Mouse (Mus musculus) forebrain, postnatal 0 days (tissue): ENCODE data around the gene Slc5a6. TPM values are rescaled to one million over a fixed set of nuclear protein-coding genes. Genes with fewer than 3 reads are reported as not detected.

ENCODE experiments used
- ATAC-seq: fragments of 200-750 bp; cut with Nextera tagmentation; 2 replicates; pipeline ENCODE4 v1.8.0; 2017; ENCODE audit warnings: mild to moderate bottlenecking, moderate library complexity
- DNase-seq: peaks from one replicate; pipeline ENCODE4 v3.0.0-alpha.2; 2015
- H3K27ac ChIP-seq: fragments of 300-500 bp; sonication (generic); 2 replicates; pipeline ENCODE4 v1.5.1; 2014; ENCODE audit warnings: low read depth, mild to moderate bottlenecking, antibody characterized with exemption, low read length, moderate library complexity, mixed read lengths
- H3K27me3 ChIP-seq: fragments of 300-500 bp; sonication (generic); 2 replicates; pipeline ENCODE4 v1.6.1; 2014; ENCODE audit warnings: mild to moderate bottlenecking, low read length, mixed read lengths; ENCODE audit not compliant: insufficient read depth
- H3K36me3 ChIP-seq: fragments of 300-500 bp; sonication (generic); 2 replicates; pipeline ENCODE4 v1.6.1; 2014; ENCODE audit warnings: mild to moderate bottlenecking, moderate library complexity; ENCODE audit not compliant: insufficient read depth
- H3K4me1 ChIP-seq: fragments of 300-500 bp; sonication (generic); 2 replicates; pipeline ENCODE4 v1.6.1; 2014; ENCODE audit warnings: antibody characterized with exemption; ENCODE audit not compliant: insufficient read depth
- H3K4me2 ChIP-seq: fragments of 300-500 bp; sonication (generic); 2 replicates; pipeline ENCODE4 v1.6.1; 2014; ENCODE audit warnings: low read depth, mild to moderate bottlenecking, moderate library complexity
- H3K4me3 ChIP-seq: fragments of 300-500 bp; sonication (generic); 2 replicates; pipeline ENCODE4 v1.5.1; 2014; ENCODE audit warnings: low read depth, low read length, mixed read lengths
- H3K9ac ChIP-seq: fragments of 300-500 bp; sonication (generic); 2 replicates; pipeline ENCODE4 v1.6.1; 2014; ENCODE audit warnings: mild to moderate bottlenecking
- H3K9me3 ChIP-seq: fragments of 300-500 bp; sonication (generic); 2 replicates; pipeline ENCODE4 v1.6.1; 2016; ENCODE audit warnings: low read length
- CTCF ChIP-seq: sonication (generic); IDR thresholded peaks from 2 replicates; pipeline ENCODE4 v1.5.1; 2016; ENCODE audit warnings: antibody characterized with exemption, control low read depth, low read depth
- WGBS: fragments of 180-500 bp; shearing (Covaris S2); extraction: QIAGEN DNeasy Blood & Tissue Kit; methylation state at CpG from one replicate; pipeline ENCODE4 v1.1.7; 2014; 5-methylcytosine and 5-hydroxymethylcytosine counted together
- polyA plus RNA-seq: library from polyadenylated mRNA; unstranded; fragments of >200 nt; fragmentation: Nextera tagmentation; extraction: Ambion mirVana; gene quantifications from 2 replicates; pipeline ENCODE4 v1.2.1, GENCODE M21; 2015
- total RNA-seq: library from RNA; depleted of rRNA; stranded (reverse); fragments of >200 nt; gene quantifications from 2 replicates; pipeline ENCODE4 v1.2.3, GENCODE M21; 2014

Gene Slc5a6
- total and polyA plus RNA-seq, 2 experiments from 2014 or later: 22.2 to 28.3 TPM

DNA sequence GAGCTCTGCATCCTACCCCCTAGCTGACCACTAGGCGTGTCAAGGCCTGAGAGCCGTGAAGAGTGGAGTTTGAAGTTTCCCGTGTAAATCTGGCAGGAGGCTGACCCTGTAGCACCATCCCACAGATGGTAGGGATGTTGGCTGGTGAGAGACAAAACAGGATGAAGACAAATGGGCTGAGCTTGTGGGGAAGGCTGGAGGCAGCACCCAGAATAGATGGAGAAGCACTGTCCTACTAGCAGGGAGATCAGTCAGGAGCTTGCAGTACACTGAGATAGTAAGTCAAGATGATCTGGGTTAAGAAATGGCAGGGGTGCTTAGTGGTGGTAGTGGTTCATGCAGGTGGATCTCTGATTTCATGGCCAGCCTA is 32.1 kb upstream of the Slc5a6 start:
- WGBS: 70% methylated on average over 3 of the region's 3 CpGs
- TF ChIP-seq CTCF: no peak

GRCm38 (mm10) chr5:31080059-31080794 is 31.5 kb upstream of the Slc5a6 start:
- no peak overlapping the region for H3K9ac ChIP-seq
- whole genome bisulfite sequencing: 64% methylated on average over 13 of the region's 13 CpGs
- no peaks in the 10 kb centered on the region for H3K9me3 ChIP-seq
- H3K4me3 ChIP-seq: no peak overlapping the region
- H3K27me3 ChIP-seq: no peaks in the 10 kb centered on the region
- DNase-seq (peak; percentile 51), ATAC-seq (peak; percentile 32; the same call in 1 of the 2 replicates)
- H3K36me3 ChIP-seq: peaks cover 39% of the 10 kb centered on the region
- TF ChIP-seq CTCF: no peak
- no peaks in the 10 kb centered on the region for H3K4me1 ChIP-seq
- peak overlapping the region; percentile 40; the same call in 1 of the 2 replicates for H3K27ac ChIP-seq
- H3K4me2 ChIP-seq: no peak overlapping the region

More for the DNA sequence above, 32.1 kb upstream of the Slc5a6 start:
- DNase-seq: no peak
- no peak for ATAC-seq
- no peak overlapping the region for H3K4me3 ChIP-seq
- H3K9me3 ChIP-seq: no peaks in the 10 kb centered on the region
- peaks cover 33% of the 10 kb centered on the region for H3K36me3 ChIP-seq
- no peaks in the 10 kb centered on the region for H3K4me1 ChIP-seq
- no peaks in the 10 kb centered on the region for H3K27me3 ChIP-seq
- no peak overlapping the region for H3K27ac ChIP-seq
- no peak overlapping the region for H3K9ac ChIP-seq
- H3K4me2 ChIP-seq: no peak overlapping the region

- H3K27ac ChIP-seq: no peak overlapping the region
- ATAC-seq: no peak
- DNase-seq: no peak
- H3K4me2 ChIP-seq: no peak overlapping the region
- peaks cover 75% of the 10 kb centered on the region for H3K36me3 ChIP-seq
- no peaks in the 10 kb centered on the region for H3K4me1 ChIP-seq
- no peak overlapping the region for H3K4me3 ChIP-seq
- 92% methylated on average over 13 of the region's 13 CpGs for WGBS
- no peak for TF ChIP-seq CTCF
- H3K9ac ChIP-seq: no peak overlapping the region
- H3K27me3 ChIP-seq: no peaks in the 10 kb centered on the region
- H3K9me3 ChIP-seq: no peaks in the 10 kb centered on the region
These were observed 27.6 kb upstream of the Slc5a6 start for GRCm38 (mm10) chr5:31076346-31076745.

- Histone ChIP-seq H3K9me3 (no peaks in the 10 kb centered on the region), H3K9ac (no peak overlapping the region), H3K4me3 (no peak overlapping the region), H3K27ac (no peak overlapping the region), H3K36me3 (peaks cover 85% of the 10 kb centered on the region), H3K4me1 (no peaks in the 10 kb centered on the region), H3K4me2 (no peak overlapping the region), H3K27me3 (no peaks in the 10 kb centered on the region)
- no peak for DNase-seq
- TF ChIP-seq CTCF: no peak
- no peak for ATAC-seq
- 95% methylated on average over 12 of the region's 12 CpGs for WGBS
These were observed 24.5 kb upstream of the Slc5a6 start for GRCm38 (mm10) chr5:31073176-31073575.

- DNase-seq: no peak
- H3K27me3 ChIP-seq: no peaks in the 10 kb centered on the region
- WGBS: 96% methylated on average over 11 of the region's 11 CpGs
- H3K4me2 ChIP-seq: no peak overlapping the region
- no peaks in the 10 kb centered on the region for H3K9me3 ChIP-seq
- TF ChIP-seq CTCF: no peak
- ATAC-seq: no peak
- no peaks in the 10 kb centered on the region for H3K4me1 ChIP-seq
- no peak overlapping the region for H3K9ac ChIP-seq
- no peak overlapping the region for H3K4me3 ChIP-seq
- H3K27ac ChIP-seq: no peak overlapping the region
- H3K36me3 ChIP-seq: peaks cover 85% of the 10 kb centered on the region
These were observed 23.1 kb upstream of the Slc5a6 start for GRCm38 (mm10) chr5:31071821-31072220.

GRCm38 (mm10) chr5:31071059-31071458 is 22.3 kb upstream of the Slc5a6 start:
- TF ChIP-seq CTCF: no peak
- Histone ChIP-seq H3K9me3 (no peaks in the 10 kb centered on the region), H3K4me2 (no peak overlapping the region), H3K9ac (no peak overlapping the region), H3K27me3 (no peaks in the 10 kb centered on the region), H3K27ac (no peak overlapping the region), H3K36me3 (peaks cover 83% of the 10 kb centered on the region), H3K4me3 (no peak overlapping the region), H3K4me1 (no peaks in the 10 kb centered on the region)
- 94% methylated on average over 2 of the region's 2 CpGs for WGBS
- DNase-seq: no peak
- ATAC-seq: no peak

GRCm38 (mm10) chr5:31069810-31070209 is 21.1 kb upstream of the Slc5a6 start:
- DNase-seq: no peak
- H3K9ac ChIP-seq: no peak overlapping the region
- ATAC-seq: no peak
- H3K4me1 ChIP-seq: no peaks in the 10 kb centered on the region
- no peaks in the 10 kb centered on the region for H3K9me3 ChIP-seq
- no peak for TF ChIP-seq CTCF
- no peak overlapping the region for H3K27ac ChIP-seq
- 91% methylated on average over 3 of the region's 3 CpGs for WGBS
- peaks cover 71% of the 10 kb centered on the region for H3K36me3 ChIP-seq
- no peak overlapping the region for H3K4me2 ChIP-seq
- no peak overlapping the region for H3K4me3 ChIP-seq
- no peaks in the 10 kb centered on the region for H3K27me3 ChIP-seq
